Mouse (Mus musculus) cerebellum, adult 18-20 months (tissue): ENCODE data around the gene Kctd3.
"Not testable (repeated sequence)": the region's sequence is repeated elsewhere in the genome, so short reads cannot be mapped to it uniquely, and the experiment has no call there.

ENCODE experiments used
- DNase-seq, 2 experiments: peaks; one replicate each; pipeline ENCODE4 v3.0.0; 2021

Kctd3 gene

GRCm38 (mm10) chr1:189007239-189007979 lies at the start of gene Kctd3:
Kctd3 (minus strand) TSS chr1:189007841.
- DNase-seq, result peak; percentile 96 to 99

DNA sequence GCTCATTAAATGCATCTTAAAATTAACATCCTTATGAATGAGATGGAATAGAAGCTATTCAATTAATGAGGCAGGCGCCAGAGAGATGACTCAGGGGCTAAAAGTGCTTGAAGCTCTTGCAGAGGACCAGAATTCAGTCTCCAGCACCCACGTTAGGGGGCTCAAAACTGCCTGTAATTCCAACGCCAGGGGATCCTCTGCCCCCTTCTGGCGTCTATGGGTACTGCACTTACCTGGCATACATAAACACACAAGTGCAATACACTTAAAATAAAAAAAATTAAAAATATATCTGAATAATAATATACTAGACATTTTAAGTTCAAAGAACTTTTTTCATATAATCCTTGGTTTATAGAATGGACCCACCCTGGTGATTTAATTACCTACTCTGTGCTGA lies 49.8 kb upstream of the Kctd3 start:
- DNase-seq, result no peak

DNA sequence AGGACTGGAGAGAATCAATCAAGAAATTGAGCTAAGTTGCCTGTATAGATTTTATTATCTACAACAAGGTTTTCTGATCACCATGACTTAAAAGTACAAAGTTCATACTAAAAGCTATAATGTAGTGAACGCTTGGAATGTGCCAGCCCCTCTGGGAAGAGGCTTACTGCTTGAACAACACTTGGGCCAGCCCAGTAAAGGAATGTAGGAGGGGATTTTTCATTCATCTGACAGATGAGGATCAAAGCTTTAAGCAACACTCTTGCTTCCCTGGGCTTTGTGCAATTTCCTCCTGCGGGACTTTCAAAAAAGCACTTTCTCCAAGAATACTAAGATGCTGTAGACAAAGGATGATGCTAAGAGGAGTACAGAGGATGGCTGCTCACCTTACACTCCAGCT lies 48.3 kb upstream of the Kctd3 start:
- DNase-seq, result no peak

DNA sequence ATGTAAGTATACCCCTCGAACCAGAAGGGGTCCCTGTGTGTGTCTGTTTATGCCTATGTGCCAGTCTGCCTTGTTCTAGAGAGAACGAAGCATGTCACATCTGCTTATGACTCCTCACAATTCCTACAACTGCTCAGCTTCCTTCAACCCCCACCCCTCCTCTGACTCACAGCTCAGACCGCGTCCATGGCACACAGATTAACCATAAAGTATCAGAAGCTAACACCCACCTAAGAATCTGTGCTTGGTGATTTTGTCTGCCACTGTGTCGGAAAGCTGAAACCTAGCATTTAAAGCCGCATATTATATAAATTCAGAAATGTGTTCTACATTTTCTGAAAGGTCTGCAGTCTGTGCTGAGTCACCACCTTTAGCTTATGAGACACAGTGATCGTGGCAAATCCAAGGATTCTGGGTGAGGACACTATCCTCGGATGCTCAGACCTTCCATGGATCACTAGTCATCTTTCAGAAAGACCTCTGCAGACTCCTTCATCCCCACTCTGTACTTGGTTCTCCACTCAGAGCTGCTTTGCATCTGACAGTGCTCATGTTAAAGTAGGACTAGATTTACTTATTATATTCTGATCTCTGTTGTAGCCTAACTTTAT lies 47.4 kb upstream of the Kctd3 start:
- no peak for DNase-seq

DNA sequence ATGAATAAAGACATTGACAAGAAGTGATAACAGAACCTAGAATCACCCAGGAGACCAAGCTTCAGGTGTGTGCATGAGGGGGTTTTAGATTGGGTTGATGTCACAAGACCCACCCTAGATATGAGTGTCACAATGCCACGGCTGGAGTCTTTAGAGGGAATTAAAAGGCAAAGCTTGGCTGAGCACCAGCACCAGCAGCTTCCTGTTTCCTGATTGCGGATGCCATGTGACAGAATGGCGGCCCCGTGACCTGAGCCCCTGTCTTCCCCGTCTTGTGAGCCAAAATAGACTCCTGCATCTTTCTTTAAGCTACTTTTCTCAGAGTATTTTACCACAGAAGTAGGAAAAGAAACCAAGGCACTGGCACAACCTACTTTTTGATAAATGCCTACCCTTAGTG lies 46.5 kb upstream of the Kctd3 start:
- DNase-seq, result no peak

DNA sequence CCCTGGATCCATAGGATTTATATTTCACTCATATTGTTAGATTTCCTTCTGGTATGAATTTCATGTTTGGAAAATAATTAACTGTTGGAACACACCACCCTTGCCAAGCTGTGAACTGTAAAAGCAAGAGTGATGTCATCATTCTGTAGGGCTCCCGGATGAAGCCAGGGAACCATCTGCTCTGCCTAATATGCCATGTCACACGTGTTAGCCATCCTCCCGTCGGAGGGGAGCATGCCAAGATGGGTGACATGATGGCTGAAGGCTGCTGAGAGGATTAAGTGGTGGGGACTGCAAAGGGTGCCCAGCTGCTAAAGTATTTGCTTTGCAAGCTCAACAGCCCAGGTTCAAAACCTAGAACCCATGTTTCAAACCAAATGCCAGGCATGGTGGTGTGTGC lies 44.5 kb upstream of the Kctd3 start:
- DNase-seq, result no peak

DNA sequence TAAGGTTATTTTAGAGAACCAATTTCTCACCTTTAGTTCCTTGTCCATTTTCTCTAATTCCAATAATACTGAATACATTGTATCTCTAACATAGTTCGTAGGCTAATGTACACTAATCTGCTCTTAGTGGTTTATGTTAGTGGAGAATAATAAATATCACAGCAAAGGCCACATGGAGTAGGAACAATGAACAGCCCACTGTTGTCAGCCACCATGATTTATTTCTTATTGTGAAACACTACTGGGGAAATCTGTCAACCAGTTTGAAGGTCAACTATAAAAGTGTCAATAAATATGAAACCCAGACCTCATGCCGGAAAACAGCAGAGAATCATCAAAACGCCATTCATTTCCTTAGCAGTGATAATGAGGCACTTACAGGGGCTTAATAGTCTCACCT lies 42.5 kb upstream of the Kctd3 start:
- DNase-seq, result no peak

DNA sequence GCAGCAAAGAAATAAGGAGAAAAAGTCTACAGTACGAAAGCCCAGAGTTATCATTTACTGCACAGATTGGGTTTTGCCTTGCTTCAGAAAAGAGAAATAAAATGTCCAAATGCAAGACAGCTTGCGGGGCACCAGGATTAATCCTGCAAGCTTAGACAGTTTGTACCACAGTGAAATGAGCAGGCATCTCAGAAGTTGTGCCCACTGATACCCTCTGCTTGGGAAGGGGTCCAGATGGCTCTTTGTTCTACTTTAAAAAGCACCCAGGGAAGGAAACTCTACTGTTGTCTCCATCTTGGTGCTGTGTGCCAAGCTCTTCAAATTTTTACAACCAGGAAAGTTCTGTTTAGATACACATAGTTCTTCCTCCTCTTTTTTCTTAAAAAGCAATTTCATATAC lies 40.7 kb upstream of the Kctd3 start:
- DNase-seq, result no peak

- DNase-seq, result no peak
Measured at GRCm38 (mm10) chr1:189047918-189048317, 40.3 kb upstream of the Kctd3 start.

DNA sequence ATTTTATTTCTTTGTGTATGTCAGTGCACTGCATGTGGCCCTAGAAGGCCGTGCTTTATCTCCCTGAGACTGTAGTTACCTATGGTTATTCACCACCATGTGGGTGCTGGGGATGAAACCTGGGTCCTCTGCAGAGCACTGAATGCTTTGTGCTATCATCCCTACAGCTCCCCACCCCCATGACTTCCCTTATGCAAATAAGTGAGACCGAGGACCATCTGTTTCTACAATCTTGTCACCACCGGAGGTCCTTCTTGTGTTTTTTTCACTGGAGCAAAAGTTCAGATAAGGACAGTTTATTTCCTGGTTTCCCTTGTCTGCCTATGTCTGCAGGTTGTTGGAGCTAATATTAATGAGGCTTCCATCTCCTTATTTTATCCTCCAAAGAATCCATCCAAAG lies 39.2 kb upstream of the Kctd3 start:
- no peak for DNase-seq

DNA sequence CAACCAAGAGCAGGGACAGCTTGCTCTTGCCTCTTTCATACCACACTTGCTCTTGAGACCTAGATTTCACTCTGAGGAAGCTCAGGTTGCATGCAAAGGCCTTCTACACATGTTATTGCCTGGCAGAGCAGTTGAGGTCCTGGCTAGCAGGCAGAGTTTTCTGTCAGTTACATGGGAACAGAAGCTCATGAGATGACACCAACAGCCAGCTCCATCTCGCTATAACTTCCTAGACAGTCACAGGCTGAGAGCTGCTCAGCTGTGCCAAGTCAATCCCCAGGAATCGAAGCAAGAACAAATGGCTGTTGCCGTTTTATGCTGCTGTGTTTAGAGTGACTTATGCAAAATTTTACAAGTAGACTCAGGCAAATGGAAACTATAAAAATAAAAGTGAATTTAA lies 38.7 kb upstream of the Kctd3 start:
- no peak for DNase-seq

- DNase-seq, result no peak
Measured at GRCm38 (mm10) chr1:189041261-189041660, 33.6 kb upstream of the Kctd3 start.

DNA sequence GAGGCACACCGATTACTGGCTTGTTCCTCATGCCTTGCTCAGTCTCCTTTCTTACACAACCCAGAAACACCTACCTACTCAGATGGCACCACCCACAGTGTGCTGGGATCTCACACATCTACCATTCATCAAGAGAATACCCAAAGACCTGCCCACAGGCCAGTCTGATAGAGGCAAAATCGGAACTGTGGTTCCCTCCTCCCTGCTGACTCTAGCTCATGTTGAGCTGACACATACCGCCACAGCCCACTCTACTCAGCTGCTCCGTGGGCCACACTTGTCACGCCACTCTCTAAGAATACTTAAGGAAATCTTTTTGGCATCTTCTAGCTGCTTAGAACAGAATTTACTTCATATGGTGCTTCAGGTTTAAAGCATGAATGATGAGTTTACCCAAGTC lies 31.7 kb upstream of the Kctd3 start:
- DNase-seq, result no peak

DNA sequence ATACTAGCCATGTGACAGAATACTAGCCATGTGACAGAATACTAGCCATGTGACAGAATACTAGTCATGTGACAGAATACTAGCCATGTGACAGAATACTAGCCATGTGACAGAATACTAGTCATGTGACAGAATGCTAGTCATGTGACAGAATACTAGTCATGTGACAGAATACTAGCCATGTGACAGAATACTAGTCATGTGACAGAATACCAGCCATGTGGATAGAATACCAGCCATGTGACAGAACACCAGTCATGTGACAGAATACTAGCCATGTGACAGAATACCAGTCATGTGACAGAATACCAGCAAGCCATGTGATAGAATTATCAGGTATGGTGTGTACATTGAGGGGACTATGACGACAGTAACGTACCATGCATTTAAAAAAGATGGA lies 25.2 kb upstream of the Kctd3 start:
- DNase-seq, result not testable (repeated sequence)

DNA sequence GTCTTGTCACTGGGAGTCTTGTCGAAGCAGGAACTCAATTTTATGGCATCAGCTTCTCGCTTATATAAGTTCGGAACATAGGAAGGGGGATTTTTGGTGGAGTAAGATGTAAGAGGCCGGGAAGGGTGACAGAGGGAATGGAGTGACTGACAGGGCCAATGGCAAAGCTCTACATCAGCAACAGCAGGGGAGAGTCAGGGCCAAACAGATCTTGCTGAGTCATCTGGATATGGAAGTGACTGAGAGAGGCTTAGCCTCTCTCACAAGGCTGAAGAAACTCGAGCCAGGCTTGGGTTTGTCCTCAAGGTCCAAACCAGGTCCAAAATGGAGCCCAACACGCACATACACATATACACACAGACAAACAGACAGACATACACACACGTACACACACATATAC lies 23.3 kb upstream of the Kctd3 start:
- no peak for DNase-seq

GRCm38 (mm10) chr1:189028267-189028666 lies 20.6 kb upstream of the Kctd3 start:
- DNase-seq, result peak; percentile 42 to 63

DNA sequence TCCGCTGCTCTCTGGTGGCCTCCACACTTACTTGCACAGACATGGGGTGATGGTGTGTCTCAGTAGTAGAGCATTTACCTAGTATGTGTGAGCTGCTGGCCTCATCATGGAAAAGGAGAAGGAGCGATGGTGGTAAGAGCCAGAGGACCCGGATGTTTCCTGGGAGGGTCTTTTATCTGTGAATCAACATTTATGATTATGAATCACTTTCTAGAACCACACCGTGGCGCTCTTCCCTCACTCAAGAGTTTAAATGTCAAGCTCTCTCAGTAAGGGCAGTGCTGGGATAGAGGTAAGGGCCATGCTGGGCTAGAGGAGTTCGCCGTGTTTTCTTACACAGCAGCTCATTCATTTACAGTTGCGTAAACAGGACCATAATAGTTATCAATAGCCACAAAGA lies 19.2 kb upstream of the Kctd3 start:
- DNase-seq, result peak; percentile 39 to 43

DNA sequence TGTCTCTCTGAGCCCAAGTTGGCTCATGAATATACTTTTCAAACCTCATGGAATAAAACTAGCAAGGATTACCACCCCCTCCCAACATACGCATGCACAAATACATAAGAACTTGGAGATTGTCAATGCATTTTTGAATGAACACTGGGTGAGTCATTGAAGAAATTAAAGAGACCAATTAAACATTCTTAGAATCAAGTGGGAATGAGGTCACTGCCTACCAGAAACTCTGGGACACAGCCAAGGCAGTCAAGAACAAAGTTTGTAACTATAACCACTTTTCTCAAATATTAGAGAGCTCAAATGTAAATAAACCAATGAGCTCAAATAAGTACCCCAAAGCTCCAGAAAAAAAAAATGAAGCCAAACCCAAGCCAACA lies 16.1 kb upstream of the Kctd3 start:
- DNase-seq, result no peak

GRCm38 (mm10) chr1:189022925-189023700 lies 15.5 kb upstream of the Kctd3 start:
- DNase-seq, result no peak

DNA sequence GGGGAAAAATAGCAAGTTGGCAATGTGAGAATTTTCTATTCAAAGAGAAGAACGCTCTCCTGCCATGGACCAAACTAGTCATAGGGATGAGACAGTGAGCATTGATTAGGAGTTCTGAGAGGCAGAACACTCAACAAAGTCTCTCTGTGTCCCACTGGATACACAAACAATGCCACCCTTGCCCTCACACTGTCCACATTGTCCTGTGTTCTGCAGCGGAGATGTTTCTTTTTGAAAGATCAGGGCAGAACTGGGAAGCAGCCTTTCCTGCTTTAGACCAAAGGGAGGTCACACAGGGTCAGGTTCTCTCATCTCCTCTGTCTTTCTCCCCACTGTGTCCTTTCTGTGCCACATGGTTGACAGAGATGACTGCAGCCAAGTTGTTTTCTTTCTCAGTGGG lies 7.7 kb upstream of the Kctd3 start:
- peak in 1 of 2 experiments; percentile 10 for DNase-seq

DNA sequence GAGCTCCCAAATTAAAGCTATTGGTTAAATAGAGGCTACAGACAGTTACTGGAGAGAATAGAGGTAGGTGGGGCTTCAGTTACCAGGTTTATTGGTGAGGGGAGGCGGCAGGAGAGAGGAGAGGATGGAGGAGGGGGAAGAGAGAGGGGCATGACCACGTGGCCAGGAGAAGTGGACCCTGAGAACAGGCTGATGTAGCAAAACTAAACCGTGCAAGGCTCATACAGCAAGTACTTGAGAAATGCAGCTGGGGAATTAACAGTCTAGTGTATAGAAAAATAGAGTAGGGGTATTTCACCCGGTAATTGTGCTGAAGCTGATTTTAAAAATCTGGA lies 5.9 kb upstream of the Kctd3 start:
- DNase-seq, result no peak

- no peak for DNase-seq
Measured at GRCm38 (mm10) chr1:189012846-189013586, 5.4 kb upstream of the Kctd3 start.

DNA sequence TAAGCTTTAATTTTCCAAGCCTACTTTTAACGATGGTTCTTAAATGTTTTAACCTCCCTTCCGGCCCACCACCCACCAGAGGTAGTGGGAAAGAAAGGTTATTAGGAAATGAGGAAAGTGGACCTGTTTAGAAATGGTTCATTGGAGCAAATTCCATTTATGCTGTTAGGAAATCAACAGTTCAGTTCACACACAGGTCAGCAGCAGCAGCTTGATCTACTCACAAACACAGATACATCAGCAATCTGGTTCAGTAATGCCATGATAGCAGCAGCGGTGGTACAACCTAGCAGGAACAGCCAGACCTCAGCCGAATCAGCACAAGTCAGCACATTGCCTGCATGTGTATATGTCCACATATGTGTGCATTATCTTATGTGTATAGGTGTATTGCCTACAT lies 3.0 kb upstream of the Kctd3 start:
- no peak for DNase-seq

- DNase-seq, result no peak
Measured at GRCm38 (mm10) chr1:189007980-189008324, 311 bp upstream of the Kctd3 start.
